Mouse (Mus musculus): Measurements from ENCODE around the gene Plpp1.

- TF ChIP-seq POLR2A (IDR thresholded peaks at IDR 0.05; ENCODE audit: insufficient read depth, low read depth, low read length): no peak
- TF ChIP-seq CTCF (IDR thresholded peaks at IDR 0.05): no peak
- TF ChIP-seq EP300 (IDR thresholded peaks at IDR 0.05; ENCODE audit: insufficient read depth, low read depth, low read length): no peak
Measured at GRCm38 (mm10) chr13:112760538-112760881, 40.1 kb upstream of the Plpp1 start.
